Mouse (Mus musculus): ENCODE results near the gene Duox1. TPM values are rescaled to one million over a fixed set of nuclear protein-coding genes. Genes with fewer than 3 reads are reported as not detected.

Duox1 gene
- under 1 TPM in 1 of 2 experiments, not detected in 1; 0.07 TPM for total RNA-seq (2021)
- long read RNA-seq, experiment 1 = 0 reads
- long read RNA-seq, experiment 2 = 0 reads

DNA sequence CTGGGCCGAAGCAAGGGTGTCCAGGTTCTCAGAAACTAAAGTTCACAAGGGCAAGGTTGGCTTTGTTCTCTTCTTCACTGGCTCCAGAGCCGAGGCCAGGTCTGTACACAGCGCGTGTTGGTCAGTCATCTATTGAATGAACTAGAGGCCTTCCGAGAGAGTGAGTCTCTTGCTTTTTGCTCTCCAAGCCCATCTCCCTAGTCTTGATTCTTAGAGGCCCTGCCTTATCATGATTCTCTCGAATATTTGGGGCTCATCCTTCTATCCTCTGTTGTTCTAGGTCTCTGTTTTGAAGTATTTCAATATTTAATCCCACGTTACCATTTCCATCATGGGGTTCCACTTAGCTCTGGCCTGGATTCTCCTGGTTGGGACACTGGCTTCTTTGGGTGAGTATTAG, at the start of gene Duox1:
Gene Duox1, plus strand, starts transcription at position 301 of the 400 bp plus-strand sequence.
- no peak for DNase-seq (ENCODE audit: low spot score in 2 of 2)

DNA sequence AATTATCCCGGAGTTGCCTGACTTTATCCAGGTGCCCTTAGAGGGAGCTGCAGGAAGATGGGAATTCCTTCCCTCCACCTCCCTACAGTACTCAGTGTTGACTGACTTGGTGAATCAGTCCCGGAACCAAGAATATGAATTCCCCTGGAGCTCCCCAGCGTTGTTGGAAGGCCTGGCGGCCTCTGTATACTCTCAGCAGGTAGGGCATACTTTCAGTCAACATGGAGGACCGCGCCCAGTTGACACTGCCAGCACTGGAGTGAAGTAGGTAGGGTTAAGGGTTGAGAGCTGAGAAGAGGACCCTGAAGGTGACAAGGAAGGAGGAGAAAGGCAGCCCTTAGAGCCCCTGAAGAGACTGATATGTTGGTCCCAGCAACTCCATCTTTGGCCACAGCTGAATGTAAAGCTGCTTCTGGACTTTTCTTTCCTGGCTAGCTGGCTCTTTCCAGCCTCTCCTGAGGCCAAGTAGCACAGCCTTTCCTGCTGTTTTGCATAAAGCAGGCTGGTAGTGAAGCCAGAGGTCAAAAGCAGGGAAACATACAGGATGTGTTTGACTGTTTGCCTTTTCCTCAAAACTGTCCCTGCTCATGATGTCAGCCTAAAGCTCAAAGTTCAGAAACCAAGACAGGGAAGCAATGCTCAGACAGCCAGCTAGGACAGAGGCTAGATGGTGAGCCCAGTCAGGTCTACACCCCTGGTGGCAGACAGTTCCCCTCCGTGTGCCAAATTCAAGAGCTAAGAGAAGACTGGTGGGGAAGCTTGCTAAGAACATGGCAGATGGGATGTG, 48.9 kb upstream of the Duox1 start:
- no peak for DNase-seq (ENCODE audit: low spot score in 2 of 2)

DNA sequence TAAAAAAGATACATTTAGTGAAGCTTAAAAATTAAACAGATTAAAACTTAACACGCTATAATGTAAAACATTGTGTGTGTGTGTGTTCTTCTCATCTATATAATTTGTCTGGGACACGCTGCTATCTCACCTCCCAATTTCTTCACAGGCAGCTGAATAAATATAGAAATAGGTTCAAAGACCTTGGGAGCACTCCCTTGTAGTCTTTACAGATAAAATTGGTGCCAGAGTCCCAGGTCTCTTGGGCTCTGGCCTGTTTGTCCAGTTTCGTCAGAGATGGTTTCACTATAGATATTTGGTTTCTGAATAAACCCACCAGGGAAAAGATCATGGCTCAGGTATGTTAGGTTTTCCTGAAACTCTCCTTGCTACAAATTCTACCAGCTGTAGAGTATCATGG, 36.7 kb upstream of the Duox1 start:
- no peak for DNase-seq (ENCODE audit: low spot score in 2 of 2)

DNA sequence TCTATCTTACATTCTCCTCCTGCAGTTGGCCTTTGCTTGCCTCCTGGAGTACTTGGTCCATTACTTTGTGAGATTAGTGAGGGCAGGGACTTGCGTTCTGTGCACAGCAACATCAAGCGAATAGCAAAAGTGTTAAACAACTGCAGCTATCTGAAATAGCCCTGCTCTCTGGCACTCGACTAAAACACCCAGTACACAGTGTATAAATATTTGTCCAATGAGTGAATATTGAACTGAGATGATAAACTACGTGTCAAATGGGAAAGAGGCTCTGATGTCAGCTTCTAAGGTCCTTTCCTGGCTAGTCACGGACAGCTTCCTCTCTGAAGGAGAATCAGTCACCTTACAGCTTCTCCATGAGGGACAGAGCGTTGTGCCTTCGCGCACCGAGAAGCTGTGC, 31.4 kb upstream of the Duox1 start:
- DNase-seq (ENCODE audit: low spot score in 2 of 2) = no peak

DNA sequence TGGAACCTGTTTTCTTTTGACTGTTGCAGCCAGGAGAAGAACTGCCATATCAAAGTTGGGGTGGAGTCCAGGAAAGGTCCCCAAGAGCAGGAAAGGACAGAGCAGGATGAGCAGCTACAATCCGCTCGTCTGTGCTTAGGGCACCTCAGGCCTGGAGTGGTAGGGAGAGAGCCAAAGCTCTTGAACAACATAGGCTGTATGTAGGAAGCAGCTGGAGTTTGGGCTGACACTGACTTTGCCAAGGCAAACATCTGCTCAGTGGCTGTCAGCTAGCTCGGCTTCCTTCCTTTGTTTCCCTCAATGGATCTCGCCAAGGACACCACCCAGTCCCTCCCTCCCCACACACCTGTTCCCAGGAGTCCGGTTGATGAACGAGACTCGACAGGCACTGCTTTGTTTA, 29.3 kb upstream of the Duox1 start:
- DNase-seq (ENCODE audit: low spot score in 2 of 2) = no peak

DNA sequence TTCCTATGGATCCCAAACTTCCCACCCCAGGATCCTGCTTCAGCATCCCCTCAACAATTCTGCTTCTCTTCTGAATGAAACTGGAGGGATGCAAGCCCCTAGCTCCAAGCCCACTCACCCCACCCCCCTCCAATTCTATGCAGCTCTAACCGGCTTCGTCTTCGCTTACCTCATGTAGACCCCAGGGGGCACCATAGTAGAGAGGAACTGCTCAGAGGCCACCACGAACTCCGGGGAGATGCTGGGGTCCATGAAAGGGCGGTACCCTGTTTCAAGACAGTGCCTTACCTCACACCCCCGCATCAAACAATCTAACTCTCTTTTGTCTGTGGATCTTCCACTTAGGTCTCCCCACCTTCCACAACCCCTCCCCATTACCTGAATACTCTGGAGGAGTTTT, 20.6 kb upstream of the Duox1 start:
- no peak for DNase-seq (ENCODE audit: low spot score in 2 of 2)

DNA sequence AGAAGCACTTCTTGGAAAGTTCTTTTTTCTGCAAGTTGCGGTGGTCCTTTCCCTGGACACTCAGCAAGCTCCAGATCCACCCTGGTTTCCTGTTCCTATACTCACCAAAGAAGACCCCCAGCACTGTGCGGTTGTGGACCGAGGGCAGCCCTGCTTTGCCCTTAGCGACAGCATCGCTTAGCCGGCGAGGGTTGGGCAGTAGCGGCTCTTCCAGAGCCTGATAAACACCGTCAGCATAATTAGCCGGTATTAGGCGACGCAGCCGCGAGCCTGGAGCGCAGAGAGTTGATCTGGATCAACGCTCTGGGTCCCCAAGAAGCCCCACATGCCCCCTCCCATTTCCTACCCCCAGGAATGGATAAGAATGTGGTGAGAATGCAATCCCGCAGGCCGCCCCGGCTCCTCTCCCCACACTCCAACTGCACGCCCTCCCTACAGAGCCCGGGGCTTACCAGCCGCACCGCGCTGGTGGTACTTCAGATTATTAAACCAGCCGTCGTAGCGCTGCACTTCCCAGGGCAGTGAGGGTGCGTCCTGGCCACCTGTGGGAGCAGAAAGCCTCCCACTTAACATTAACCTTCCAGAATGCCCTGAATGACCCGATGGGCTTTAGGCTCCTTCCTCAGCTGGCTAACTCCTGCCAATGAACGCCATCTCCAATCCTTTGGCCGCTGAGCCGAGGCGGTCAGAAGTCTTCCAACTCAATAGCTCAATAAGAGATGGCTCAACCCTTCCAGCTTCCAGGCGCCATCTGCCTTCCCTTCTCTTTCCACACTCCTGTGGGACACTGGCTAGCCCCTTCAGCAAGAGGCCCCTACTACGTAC, 18.0 kb upstream of the Duox1 start:
- DNase-seq (ENCODE audit: low spot score in 2 of 2) = no peak

DNA sequence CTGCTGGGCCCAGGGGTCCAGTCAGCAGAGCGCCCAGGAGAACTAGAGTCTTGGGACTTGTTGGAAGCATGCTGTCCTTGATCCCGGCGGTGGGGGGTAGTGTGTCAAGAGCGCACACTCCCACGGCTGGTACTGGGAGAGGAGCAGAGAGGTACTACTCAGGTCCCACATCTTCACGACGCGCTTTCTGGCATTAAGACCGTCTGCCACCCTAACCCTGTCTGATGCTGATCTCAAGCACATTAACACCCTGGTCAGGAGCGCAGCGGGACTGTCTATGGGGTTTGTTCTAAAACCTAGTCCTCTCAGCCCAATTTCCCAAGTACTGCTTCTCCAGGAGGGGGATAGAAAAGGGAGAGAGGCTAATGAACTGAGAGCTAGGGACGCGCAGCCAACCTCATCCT, 17.4 kb upstream of the Duox1 start, which contains the start of gene Duox2:
Gene Duox2, minus strand, starts transcription at position 354 of the 404 bp plus-strand sequence.
- DNase-seq (ENCODE audit: low spot score in 2 of 2) = no peak

DNA sequence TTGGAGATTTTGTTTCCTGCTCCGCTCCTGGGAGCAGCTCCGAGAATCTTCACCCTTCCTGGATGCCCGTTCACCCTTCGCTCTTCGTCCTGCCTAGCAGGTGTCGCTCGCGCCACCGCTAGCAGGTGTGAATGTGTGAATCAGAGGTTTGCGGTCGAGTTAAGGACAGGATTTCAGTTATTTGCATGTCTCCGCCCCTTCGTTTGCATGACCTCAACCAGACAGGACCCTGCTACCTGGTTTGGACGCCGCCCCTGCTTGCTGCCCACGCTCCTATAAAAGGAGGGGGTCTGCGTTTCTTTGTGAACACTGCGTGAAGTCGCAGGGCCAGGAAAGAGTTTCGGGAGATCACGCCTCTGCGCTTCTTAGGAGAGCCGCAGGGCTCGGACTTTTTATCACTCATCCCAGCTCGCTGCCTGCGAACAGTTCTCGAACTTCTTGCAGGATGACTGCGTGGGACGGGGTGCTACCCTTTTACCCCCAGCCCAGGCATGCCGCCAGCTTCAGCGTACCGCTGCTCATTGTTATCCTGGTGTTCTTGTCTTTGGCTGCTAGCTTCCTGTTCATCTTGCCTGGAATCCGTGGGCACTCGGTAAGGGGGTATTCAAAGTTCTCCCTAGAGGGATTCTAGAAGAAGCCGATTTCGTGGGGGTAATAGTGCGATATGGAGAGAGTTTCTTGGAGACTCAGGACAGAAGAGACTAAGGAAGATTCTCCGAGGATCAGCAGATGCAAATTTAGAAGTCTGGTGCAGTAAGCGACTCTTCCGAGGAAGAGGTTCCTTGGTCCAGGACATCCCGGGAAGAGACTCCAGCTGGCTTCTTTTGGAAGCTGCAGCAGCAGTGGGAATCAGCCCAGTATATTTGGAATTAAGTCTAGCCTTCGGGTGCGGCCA, 16.6 kb upstream of the Duox1 start, which contains the start of gene Duoxa2:
Gene Duoxa2, plus strand, starts transcription at position 305 of the 895 bp plus-strand sequence.
- DNase-seq (ENCODE audit: low spot score in 2 of 2) = no peak

DNA sequence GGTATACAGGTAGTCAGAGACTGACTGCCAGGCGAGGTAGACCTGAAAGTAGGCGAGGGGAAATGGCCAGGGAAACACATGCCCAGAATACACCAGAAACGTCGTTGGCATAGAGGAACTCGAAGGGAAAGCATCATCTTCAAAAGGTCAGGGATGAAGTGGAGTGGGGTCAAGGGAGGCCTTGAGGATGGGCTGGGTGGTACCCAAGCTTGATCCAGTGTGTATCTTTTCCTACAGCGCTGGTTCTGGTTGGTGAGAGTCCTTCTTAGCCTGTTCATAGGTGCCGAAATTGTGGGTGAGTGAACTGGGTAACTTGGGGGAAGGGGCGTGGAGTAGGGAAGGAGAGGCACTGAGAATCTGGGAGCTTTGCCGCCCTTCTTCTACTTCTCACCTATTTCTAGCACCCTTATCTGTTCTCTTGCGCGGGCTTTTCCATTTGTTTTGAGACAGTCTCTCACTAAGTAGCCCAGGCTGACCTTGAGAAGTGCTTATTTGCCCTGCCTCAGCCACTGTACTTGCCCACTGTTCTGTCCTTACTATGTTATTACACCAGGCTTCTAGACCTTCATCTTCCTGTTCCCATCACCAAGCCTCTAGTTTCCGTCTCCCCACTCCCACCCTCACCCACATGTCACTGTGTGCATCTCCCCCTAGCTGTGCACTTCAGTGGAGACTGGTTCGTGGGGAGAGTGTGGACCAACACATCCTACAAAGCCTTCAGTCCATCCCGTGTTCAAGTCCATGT, 15.4 kb upstream of the Duox1 start:
- DNase-seq (ENCODE audit: low spot score in 2 of 2) = no peak

DNA sequence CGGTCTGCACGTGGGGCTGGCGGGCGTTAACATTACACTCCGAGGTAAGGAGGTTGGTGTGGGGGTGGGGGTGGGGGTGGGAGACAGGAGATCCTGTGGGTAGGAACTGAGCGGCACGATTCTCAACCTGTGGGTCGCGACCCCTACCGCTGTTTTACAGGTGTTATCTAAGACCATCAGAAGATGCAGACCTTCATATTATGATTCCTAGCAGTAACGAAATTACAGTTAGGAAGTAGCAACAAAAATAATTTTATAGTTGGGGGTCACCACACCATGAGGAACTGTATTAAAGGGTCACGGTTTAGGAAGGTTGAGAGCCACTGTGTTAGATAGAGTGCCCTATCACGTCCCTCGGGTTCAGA, 14.8 kb upstream of the Duox1 start:
- no peak for DNase-seq (ENCODE audit: low spot score in 2 of 2)

DNA sequence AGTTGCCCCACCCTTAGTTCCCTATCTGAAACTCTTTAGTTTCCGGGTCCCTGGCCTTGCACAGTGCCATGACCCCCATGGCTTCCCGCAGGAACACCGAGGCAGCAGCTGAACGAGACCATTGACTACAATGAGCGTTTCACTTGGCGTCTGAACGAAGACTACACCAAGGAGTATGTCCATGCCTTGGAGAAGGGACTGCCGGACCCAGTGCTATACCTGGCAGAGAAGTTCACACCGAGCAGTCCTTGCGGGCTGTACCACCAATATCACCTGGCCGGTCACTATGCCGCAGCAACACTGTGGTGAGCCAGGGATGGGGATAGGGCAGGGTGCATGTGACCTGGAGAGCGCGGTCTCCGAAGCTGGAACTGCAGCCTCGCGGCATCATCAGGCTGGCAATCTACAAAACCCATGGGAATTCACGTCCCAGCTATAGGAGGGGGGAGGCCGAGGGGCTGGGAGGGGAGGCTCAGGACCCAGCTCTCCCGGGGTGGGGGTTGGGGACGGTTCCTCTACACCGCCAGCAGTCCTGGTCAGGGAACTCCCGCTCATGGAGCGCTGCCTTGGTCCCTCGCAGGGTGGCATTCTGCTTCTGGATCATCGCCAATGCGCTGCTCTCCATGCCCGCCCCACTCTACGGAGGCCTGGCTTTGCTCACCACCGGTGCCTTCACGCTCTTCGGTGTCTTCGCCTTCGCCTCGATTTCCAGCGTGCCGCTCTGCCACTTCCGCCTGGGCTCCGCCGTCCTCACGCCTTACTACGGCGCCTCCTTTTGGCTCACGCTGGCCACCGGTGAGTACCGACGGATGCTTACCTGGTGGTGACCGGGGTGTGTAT, 14.2 kb upstream of the Duox1 start:
- peak in 1 of 2 experiments; percentile 35 for DNase-seq (ENCODE audit: low spot score in 2 of 2)

DNA sequence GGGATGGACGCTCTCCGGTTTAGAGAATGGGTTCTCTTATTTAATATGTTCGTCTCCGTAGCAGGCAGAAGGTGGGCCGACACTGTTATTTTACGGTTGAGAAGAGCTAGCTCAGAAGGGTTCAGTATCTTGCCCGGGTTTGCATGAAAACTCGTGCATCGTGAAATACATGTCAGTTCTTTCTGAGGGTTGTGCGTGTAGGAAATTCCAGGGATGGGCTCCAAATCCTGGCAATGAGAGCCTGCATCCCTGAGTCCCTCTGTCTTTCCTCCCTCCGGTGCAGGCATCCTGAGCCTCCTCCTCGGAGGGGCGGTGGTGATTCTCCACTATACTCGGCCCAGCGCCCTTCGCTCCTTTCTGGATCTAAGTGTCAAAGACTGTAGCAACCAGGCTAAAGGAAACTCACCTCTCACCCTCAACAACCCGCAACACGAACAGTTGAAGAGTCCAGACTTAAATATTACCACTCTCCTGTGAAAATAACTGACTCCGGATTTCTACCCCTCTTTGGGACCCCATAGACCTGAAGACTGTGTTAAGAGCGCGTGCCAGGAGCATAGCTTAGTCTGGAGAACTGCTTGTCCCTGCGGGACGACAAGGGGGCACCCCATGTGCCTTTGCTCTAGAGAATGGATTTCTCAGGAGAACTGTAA, 13.4 kb upstream of the Duox1 start:
- DNase-seq (ENCODE audit: low spot score in 2 of 2) = no peak

DNA sequence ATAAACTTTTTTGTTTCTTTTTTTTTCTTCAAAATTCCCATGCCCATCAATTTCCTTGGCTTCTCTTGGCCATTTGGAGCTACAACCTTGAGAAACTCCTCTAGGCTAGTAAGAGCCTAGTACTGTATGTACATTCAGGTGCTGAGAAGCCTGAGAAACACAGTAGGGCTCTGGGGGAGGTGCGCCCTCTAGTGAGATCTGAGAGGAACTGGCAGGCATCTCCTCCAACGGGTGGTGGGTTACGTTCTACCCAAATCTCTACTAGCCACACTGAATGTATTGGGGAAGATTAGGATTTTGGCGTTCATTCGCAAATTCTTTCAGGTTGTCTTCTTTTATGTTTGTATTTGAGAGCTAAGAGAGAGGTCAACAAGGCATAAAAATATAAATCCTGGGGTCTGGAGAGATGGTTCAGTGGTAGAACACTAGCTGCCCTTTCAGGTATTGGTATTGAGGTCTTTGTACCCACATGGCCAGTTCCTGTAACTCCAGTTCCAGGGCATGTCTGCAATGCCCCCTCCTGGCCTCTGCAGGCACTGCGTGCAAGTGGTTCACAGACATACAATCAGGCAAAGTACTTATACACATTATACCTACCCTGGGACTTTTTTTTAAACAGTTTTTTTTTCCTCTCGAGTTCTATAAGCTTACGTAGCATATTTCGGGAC, 12.8 kb upstream of the Duox1 start:
- peak; percentile 52 to 57 for DNase-seq (ENCODE audit: low spot score in 2 of 2)

DNA sequence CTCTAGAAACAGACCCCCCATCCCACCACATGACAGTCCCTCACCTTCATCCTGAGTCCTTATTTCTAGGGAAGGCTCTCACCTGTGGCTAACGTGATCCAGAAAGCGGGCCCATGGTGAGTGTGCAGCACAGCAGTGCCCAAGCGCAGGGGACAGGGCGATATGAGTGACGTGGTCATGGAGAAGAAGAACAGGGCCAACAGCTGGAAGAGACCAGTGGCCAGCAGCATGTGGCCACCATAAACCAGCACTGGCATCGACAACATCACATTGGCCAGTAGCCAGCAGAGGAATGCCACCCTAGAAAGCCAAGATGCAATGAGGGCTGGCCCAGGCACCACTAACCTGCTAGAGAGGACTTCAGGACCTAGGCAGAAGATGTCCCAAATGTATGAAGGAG, 10.9 kb upstream of the Duox1 start:
- no peak for DNase-seq (ENCODE audit: low spot score in 2 of 2)

DNA sequence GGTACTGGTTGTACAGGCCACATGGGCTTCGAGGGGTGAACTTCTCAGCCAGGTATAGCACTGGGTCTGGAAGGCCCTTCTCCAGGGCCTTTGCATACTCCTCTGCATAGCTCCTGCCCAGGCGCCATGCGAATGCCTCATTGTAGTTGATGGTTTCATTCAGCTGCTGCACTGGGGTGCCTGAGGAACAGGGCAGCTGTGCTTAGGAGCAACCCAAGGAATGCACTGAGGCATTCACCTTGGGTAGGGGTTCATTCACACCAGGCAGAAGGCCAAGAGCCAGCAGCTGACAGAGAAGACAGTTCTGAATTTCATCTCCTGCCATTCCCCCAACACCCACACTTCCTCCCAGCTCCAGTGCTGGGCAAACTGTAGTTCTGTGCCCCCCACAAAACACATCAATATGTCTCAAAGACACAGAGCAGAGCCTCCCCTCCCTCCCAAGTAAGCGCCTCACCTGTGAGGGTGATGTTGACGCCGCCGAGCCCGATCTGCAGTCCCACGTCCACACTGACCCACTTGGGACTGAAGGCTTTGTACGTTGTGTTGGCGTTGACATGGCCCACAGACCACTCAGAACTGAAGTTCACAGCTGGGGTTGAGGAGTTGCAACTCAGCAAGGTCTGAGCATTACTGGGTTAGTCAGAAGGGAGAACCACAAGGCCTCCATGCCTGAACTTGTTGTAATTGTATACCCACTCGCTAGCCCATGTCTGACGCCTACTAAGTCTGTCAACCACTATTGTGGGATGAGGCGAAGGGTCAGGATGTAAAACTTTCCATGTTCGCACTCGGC, 10.2 kb upstream of the Duox1 start:
- no peak for DNase-seq (ENCODE audit: low spot score in 2 of 2)

DNA sequence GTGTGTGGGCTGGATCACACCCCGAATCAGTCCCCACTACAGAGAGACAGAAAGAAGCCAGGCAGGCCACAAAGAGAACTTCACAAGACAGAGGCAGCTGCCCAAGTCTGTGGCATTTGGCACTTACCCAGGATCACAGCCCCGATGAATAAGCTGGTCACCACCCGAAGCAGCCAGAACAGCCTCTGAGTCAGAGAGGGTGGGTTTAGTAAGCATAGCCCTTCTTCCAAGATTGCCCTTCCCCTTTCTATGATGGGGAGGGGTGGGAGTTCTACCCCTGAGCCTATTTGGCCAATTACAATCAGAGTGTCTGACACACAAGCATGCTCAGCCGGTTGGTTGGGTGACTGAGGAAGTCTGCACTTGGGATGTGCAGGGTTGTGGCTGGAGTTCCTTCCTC, 9.3 kb upstream of the Duox1 start:
- peak in 1 of 2 experiments; percentile 37 for DNase-seq (ENCODE audit: low spot score in 2 of 2)

DNA sequence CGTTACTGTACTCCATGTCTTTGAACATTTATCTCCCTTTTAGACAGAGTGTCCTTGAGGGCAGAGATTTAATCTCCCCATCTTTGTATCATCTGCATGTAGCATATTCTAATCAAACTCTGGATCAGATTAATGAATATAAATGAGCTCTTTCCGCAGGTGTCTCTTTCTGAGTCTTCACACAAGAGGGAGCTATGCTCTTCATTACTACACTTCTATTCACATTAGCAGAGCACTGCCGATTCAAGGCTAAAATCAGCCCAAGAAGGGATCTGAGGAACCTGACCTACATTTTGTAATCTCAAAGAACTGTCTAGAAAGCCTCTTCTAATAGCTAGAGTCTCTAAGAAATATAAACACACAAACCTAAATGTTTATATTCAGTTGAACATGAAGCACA, 5.8 kb upstream of the Duox1 start:
- no peak for DNase-seq (ENCODE audit: low spot score in 2 of 2)
